Mouse (Mus musculus) stomach, embryonic 15.5 days (tissue): ENCODE data around the gene 1810013L24Rik. TPM values are rescaled to one million over a fixed set of nuclear protein-coding genes. Genes with fewer than 3 reads are reported as not detected.

ENCODE experiments used
- polyA plus RNA-seq: library from polyadenylated mRNA; unstranded; fragments of >200 nt; fragmentation: Nextera tagmentation; extraction: Ambion mirVana; gene quantifications from 2 replicates; pipeline ENCODE4 v1.2.1, GENCODE M21; 2015

Gene 1810013L24Rik
- polyA plus RNA-seq, 1 experiment from 2014 or later = 20.8 TPM

Other genes with a start within 250 kb of the 1810013L24Rik start
- 67.6 and 69.2 TPM in 2 replicates for gene Pmm2, start 192.4 kb upstream of the 1810013L24Rik start, polyA plus RNA-seq
- 18.8 and 20.1 TPM in 2 replicates for gene Tmem186, start 192.4 kb upstream of the 1810013L24Rik start, polyA plus RNA-seq
- gene Carhsp1, start 157.9 kb upstream of the 1810013L24Rik start, polyA plus RNA-seq = 82.3 and 92.6 TPM in 2 replicates
- not detected in 2 replicates for gene Gm5767, start 149.3 kb upstream of the 1810013L24Rik start, polyA plus RNA-seq
- gene Usp7, start 37.8 kb upstream of the 1810013L24Rik start, polyA plus RNA-seq = 26.7 and 28.3 TPM in 2 replicates